Mouse (Mus musculus): Measurements from ENCODE around the gene Iglon5.

- TF ChIP-seq POLR2A (IDR thresholded peaks at IDR 0.05; ENCODE audit: insufficient read depth, low read depth, low read length) (no peak), CTCF (IDR thresholded peaks at IDR 0.05; ENCODE audit: insufficient read depth, low read depth, low read length) (no peak)
Measured at GRCm38 (mm10) chr7:43512519-43512918, 22.6 kb upstream of the Iglon5 start.
